Mouse (Mus musculus) CD4-positive helper T cell, adult 2 months (primary cell): ENCODE data around the gene Gm49358.
A peak's percentile ranks its signal among the peaks of the same experiment; 100 is the strongest.

Experiments used
- DNase-seq: peaks from one replicate; pipeline ENCODE4 v3.0.0-alpha.2; 2012; ENCODE audit warnings: low read depth, missing footprints, low spot score

Gene Gm49358

DNA sequence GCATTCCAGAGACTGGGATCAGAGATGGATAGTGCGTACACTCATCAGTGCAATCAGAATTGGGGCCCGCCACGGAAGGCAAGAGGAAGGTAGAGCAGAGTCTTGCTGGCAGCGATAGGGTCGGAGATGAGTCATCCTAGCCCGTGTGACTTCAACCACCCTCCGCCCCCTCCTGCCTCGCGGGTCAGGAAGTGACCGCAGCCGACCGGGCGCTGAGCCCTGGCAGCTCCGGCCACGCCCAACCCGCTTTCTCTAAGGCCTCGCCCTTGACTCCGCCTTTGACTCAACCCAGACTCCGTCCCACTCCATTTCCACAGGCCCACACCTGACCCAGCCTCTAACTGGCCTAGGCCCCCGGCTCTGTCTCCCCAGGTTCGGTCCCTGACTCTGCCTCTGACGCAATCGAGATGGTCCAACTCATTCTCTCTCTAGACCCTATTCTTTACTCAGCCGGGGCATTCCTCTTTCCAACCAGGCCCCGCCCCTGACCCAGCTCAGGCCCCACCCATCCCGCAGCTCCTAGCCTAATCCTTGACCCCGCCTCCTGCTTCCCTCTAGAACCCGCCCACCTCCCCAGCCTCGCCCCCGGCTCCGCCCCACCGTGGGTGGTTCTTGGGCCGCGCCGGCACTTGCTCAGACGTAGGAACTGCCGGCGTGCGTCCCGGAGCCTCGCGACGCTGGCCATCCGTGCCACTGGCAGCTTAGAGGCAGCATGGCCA is 14.8 kb downstream of the Gm49358 start, which contains the start of gene Nt5dc3:
TSS of gene Nt5dc3 (plus strand) at position 608 of the 719 bp plus-strand sequence.
- DNase-seq = peak; percentile 98

DNA sequence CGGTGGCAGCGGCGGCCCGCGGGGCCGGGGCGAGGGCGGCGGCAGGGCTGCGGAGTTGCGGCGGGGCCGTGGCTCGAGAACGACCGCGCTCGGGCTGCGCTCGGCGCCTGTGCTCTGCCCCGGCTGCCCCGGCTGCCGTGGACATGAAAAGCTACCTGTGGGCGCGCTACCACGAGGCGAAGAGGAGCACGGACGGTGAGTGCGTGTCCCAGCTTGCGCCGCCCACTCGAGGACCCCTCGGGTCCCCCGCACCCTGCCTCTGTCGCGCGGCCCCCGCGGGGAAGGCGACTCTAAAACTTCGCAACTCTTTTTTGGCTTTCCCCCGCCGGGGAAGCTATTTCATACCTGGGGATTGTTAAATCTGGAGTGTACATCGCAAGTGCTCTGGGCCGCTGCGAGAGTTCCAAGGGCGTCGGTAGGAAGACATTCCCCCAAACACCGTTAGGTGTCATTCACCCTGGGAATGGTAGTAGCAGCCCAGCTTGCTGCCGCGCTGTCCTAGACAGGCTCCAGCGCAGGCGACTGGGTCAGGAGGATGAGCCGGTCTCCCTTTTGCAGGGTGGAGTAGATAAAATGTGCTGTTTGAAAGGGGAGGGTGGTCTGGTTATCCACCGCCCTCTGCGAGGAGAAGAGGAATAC is 15.5 kb downstream of the Gm49358 start:
- DNase-seq = no peak

DNA sequence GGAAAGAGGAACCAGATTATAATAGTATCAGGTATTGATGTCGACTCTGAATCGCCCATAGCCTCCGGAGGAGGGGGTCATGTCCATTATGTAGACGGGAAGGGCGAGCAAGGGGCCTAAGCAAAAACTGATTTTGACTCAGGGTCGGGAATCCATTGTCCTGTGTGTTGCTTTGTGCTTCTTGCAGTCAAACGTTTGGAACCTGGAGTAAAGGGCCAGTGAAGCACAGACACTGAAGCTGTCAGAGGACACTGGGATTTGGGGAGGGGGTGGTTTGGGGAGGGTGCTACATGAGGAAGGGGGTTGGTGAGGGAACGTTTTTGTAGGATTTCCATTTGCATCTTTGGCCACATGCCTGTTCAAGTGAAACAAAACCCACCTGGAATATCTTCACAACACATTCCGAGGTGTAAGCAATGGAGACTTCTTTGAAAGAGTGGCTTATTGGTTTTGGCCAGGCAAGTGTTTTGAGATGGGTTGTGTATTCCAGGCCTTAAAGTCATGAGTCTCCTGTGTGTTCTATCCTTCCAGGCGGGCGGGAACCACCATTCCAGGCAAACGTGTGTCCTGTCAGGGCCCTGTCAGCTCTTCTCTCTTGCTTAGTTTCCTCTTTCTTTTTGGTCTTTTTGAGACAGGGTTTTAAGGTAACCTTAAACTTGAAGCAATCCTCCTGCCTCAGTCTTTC is 16.2 kb downstream of the Gm49358 start:
- DNase-seq = no peak

DNA sequence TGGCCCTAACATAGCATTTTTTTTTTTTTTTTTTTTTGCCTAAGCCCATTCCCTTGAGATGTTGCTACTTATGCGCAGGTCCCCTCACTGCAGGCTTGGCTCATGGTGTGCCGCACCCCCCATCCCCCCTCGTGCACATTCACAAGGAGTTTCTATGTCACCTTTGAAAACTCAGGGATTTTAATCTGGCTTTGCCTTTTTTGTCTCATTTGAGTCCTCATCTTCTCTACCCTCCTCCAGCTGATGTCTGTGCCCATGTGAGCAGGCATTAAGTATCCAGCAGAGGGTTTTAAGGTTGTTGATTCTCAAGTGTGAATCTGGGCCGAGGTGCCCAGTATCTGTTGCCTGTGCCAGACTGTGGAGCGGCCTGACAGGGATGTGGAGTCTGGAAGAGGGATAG is 17.9 kb downstream of the Gm49358 start:
- no peak for DNase-seq

DNA sequence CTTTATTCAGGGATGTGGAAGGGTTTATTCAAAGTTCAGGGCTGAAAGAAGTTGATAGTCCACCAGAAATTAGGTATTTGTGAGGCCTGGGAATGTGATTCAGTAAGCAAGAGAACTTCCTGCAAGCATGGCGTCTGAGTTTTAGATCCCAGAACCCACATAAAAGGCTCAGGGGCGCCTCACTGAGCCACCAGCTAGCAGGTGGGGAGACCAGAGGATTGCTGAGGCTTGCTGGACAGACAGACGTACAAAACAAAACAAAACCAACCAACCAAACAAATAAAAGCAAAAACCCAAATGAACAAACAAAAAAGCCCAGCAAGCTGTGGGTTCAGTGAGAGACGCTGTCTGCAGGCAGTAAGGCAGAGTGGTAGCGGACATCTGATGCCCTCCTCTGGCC is 18.9 kb downstream of the Gm49358 start:
- no peak for DNase-seq

DNA sequence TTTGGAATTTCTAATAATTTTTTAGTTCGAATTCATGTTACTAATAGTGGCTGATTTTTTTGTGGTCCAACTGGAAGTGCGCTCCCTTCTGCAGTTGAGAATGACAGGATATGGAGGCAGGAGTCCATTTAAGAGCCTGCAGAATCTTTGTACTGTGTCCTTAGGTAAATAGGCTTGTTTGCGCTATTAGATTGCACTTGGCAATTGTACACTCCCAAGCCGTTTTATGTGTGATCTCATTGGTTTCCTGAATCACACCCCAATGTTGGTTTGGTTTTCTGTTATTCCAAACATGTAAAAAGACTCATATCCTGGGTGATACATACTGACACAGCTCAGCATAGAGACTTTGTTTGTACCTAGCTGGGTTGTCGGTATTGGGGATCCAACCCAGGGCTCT is 19.8 kb downstream of the Gm49358 start:
- DNase-seq = no peak

DNA sequence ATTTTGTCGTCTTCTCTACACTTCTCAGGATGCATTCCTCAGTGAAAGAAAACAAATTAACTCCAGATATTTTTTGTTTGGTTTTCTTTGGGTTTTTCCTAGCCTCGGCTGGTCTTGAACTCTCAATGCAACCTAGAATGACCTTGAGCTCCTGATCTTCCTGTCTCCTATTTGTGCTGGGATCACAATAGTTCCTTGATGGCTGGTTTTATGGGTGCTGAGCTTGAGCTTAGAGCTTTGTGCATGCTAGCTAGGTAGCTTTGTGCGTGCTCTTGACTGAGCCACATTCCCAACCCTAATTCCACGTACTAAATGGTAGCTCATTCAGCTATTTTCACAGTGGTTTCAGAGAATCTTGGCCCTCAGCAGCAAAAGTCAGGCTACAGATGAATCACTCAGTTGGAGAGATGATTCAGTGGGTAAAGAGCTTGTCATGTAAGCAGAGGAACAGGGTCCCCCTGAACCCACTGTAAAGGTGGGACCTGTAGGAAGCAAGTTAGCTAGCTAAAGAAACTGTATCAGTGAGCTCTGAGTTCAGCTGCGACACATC is 20.4 kb downstream of the Gm49358 start:
- DNase-seq = no peak

DNA sequence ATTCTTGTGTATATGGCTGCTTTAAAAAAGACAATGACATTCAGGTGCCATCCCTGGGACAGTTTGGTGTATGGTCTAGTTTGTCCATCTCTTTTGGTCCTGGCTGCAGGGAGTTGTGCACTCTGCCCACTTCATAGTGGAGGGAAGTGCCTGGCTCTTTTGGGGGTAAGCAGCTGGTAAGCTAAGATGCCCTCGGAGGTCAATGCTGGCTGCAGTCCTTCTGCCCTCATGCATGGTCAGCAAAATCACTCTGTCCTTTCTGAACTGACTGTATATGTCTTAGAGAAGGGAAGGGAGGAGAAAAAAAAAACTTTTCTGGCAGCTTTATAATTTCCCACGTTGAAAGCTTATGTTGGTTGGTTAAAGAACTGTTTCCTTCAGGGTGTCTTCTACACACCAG is 21.6 kb downstream of the Gm49358 start:
- DNase-seq = no peak

DNA sequence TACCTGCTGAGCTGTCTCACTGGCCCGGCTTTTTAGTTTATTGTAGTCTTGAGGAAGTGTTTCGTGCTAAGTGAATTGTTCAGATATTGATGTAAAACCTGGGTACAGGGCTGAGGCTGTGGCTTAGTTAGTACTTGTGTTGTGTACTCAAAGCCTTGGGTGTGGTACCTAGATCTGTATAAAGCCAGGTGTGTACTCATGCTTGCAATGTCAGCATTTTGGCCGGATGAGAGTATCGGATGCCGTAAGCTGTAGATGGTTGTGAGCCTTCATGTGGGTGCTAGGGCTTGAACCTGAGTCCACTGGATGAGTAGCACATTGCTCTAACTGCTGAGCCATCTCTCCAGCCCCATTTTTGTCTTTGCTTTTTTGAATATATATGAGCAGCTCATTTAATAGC is 22.3 kb downstream of the Gm49358 start:
- DNase-seq = no peak

DNA sequence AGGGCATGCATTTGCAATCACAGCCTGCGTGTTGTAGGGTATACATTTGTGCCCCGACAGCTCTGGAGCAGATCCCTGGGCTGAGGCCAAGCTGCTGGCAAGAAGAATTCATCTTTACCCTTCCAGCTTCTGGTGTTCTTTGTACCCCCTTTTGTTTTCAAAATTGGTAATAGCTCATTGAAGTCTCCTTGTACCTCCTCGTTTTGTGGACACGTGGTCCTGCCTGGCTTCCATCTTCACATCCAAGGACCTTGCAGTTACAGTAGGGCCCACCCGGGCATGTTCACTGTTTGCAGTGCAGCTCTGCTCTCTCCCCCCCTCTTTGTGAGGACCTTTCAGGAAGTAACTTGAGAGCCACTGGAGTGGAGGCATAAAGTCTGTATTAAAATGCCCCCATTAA is 24.4 kb downstream of the Gm49358 start:
- DNase-seq = no peak

DNA sequence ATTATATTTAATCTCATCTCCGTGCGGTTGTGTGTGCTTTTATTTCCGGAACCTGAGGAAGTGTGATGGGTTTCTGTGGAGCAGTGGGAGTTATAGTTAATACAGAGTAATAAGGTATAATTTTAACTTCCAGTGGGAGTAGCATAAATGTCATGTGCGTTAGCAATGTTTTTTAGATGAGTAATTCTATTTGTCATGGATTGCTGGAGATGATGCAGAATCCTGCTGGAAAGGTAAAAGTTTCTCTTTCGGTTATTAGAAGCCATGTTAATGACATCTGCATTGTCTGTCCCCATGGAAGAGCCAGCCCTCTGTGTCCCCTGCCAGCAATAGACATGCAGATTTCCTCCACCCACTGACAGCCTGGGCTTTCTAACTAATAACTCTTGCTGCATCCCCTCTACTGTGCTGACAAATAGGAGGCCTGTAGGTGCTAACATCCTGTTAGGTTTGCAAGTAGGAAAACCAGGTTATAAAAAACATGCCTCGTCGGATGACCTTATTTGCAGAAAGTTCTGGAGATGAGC is 25.4 kb downstream of the Gm49358 start:
- no peak for DNase-seq

DNA sequence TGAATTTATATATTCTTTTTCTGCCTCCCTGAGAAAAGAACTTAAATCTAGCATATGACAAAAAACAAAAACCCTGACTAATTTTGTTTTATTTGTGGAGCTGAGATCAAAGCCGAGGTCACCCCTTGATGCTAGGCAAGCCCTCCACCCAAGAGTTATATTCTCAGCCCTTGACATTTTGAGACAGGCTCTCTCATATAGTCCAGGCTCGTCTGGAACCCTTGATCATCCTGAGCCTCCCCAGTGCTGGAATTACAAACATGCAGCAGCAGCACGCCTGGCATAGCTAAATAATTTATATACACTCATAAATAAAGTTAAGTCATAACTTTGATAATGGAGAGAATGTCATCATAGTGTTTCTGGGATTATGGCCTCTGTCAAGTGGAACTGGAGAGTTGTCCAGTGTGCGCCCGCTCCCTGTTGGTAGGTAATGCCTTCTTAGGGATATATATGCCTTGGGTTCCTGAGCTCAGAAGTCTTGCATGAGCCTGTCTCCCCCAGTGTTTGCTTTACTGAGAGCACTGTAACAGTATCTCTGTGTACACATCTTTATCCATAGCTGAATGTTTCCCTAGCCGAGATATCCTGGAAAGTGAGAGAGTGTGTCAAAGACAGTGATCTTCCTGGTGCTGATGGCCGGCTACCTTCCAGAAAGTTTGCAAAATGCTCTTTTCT is 27.9 kb downstream of the Gm49358 start:
- DNase-seq = no peak

DNA sequence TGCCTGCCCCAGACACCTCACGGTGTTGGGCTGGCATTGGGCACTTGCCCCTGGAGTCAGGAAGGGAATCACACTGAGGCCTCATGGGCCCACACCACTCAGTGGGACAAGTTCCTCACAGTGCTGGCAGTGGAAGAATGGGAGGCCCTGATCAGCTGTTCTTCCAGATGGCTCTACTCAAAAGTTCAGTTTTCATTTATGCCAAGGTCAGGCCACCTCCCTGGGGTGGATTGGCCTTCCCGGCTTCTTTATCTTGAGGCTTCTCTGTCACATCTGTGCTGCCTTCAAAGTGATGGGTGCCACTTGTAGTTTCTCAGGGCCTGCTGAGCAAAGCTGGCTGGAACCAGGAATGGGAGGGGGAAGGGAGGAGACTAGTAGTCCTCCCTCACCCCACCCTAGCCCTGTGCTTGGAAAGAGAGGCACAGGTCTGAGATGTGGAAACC is 29.8 kb downstream of the Gm49358 start:
- DNase-seq = no peak

DNA sequence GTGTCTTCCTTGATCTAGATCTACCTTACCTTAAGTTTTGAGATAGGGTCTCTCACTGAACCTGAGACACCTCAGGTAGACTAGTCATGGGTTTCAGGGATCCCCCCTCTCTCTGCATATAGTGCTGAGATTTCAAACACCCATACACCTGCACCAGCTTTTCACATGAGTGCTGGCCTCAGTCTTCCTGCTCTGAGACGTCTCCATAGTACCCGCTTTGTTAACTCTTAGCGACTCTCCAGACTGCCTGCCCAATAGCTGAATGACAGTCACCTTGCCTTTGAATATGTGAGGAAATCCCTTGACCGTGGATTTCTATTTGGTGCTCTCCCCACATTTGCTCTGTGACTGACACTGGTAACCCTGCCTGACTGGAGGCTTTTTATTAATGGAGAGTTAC is 30.4 kb downstream of the Gm49358 start:
- no peak for DNase-seq

DNA sequence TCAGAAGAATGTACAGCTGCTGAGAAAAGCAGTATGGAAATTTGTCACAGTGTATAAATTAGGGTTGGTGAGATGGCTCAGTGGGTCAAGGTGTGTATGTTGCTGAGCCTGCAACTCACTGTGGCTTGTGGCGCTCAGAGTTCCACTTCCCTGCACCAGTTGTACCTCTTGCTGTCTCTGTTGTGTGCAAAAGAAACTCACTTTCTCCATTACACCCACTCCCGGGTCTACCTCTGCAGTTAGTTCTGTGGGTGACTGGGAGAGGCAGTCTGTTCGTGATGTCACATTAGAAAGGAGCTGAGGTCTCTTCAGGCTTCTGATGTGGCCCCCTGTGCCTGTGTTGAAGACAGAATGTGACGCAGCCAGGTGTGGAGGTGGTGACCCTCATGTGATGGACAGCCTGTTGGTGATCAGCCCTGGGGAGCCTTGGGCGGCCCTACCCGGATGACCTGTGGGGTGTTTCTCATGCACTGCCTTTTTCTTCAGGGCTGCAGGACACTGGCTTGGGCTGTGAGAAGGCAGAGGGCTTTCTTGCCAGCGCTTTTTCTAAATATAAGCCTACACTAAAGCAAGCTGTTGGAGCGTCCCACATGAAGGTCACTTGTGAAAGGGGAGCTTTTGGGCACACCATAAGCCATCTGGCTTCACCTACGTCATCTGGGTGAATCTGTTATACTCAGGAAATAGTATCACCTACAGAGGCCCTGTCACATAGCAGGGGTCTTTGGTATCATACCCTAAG is 31.2 kb downstream of the Gm49358 start:
- peak; percentile 38 for DNase-seq

DNA sequence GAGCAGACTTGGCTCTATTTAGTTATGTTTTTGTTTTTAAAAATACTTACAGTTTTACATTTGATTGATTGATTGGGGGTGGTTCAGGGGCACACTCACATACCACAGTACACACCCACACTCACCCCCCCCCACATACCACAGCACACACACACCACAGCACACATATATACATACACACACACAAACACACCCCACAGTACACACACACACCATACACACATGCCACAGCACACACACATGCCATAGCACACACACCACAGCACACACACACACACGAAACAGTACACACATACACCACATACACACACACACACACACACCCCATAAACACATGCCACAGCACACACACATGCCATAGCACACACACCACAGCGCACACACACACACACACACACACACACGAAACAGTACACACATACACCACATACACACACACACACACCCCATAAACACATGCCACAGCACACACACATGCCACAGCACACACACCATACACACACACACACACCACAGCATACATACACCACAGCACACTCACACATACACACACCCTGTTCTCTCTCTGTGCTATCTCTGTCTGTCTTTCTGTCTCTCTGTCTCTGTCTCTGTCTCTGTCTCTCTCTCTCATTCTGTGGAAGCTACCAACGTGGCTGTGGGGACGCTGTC is 32.4 kb downstream of the Gm49358 start:
- DNase-seq = no peak

DNA sequence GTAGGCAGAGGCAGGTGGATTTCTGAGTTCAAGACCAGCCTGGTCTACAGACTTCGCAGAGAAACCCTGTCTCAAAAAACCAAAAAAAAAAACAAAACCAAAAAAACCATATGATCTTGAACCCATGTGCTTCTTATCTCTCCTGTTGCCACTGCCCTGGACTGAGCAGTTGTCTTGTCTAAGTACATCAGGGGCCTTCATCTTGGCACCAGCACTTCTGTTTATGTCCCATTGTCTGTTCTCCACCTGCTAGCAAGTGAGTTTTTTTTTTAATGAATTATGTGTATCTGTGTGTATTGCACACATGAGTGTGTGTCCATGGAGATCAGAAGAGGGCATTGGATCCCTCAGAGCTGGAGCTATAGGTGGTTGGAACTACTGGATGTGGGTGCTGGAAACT is 43.6 kb downstream of the Gm49358 start:
- no peak for DNase-seq

DNA sequence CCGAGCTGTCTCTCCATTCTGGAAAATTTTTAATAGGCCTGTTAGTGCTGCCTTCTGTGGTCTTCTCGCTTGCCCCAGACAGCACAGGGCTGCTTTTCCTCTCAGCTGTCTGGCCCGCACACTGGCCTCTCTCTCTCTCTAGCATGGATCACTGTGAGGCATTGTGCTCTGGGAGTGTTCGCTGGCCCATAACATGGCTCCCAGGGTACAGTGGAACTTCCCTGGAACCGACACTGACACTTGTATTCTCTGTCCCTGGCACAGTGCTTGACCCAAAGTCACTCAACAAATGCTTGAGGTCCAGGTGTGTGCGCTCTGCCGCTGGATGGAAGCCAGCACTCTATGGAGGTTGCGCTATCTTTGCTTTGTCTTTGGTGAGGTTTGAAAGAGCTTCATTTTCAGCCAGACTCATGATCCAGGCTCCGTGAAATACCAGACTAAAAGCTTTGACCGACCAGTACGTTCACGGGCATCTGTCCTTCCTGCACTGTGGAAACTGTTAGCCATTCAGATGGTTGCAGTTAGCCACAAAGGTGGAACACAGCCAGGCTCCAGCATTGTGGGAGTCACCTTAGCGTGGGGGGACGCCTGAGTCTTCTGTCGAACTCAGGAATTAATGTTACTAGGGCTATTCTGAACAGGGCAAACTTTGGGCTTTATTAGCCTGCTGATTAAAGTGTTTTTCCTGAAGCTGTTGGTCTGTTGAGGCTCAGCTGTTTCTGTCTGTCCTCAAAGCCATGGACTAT is 44.4 kb downstream of the Gm49358 start:
- no peak for DNase-seq

DNA sequence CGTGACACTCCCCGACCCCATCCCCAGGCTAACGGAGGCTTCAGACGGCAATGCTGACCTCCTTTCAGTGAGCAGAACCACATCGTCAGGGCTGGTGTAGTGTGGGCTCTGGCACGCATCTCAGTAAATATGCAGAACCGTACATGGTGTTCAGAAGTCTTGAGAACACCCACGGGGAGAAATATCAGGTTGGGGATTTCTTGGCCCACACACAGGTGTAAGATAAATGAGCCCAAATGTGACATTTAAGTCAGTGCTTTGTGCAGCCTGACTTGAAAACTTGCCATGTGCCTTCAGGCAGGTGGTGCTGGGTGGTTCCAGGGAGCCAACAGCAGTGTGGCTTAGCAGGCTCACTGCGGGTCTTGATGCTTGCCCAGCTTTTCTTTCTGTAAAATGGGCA is 46.2 kb downstream of the Gm49358 start:
- no peak for DNase-seq

DNA sequence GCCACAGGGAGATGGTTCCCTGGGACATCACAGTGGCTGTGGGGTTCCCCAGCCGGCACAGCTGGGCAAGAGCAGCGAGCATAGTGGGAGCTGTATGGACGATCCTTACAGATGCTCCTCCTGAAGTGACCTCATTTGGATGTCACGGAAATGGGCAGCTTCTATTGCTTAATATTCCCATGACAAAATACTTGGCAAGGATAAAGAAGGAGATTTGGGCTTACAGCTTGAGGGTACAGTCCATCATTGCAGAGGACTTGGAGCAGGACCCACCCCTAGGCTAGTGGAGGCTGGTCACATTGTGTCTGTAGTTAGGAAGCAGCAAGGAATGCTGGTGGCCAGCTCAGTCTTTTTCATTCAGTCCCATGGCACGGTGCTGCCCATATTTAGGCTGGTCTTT is 46.8 kb downstream of the Gm49358 start:
- no peak for DNase-seq
